Mouse (Mus musculus): Measurements from ENCODE around the gene Srp9. TPM values are rescaled to one million over a fixed set of nuclear protein-coding genes. Genes with fewer than 3 reads are reported as not detected.

The Srp9 gene
- polyA plus RNA-seq, 1 experiment from 2014 or later, result 158 TPM

- peak overlapping the region; percentile 83 for H3K27ac ChIP-seq
- H3K4me3 ChIP-seq (replicated peaks), result no peak overlapping the region
- no peaks in the 10 kb centered on the region for H3K9me3 ChIP-seq
- no peak for ATAC-seq (ENCODE audit: insufficient read depth, low FRiP score, low read depth)
- WGBS, result 61% methylated on average over 5 of the region's 5 CpGs
- no peaks in the 10 kb centered on the region for H3K27me3 ChIP-seq (replicated peaks)
- H3K4me2 ChIP-seq, result peak overlapping the region; percentile 25; the same call in 1 of the 2 replicates
- H3K4me1 ChIP-seq, result peaks cover 56% of the 10 kb centered on the region
- no peak overlapping the region for H3K9ac ChIP-seq
- H3K36me3 ChIP-seq, result no peaks in the 10 kb centered on the region
These were observed 32.1 kb upstream of the Srp9 start for GRCm38 (mm10) chr1:182092413-182092800.

GRCm38 (mm10) chr1:182093407-182093806 lies 31.1 kb upstream of the Srp9 start:
- ATAC-seq (ENCODE audit: insufficient read depth, low FRiP score, low read depth), result no peak
- no peak overlapping the region for H3K9ac ChIP-seq
- H3K4me3 ChIP-seq (replicated peaks), result no peak overlapping the region
- no peaks in the 10 kb centered on the region for H3K36me3 ChIP-seq
- peaks cover 52% of the 10 kb centered on the region for H3K4me1 ChIP-seq
- H3K27me3 ChIP-seq (replicated peaks), result no peaks in the 10 kb centered on the region
- no peak overlapping the region for H3K27ac ChIP-seq
- H3K9me3 ChIP-seq, result no peaks in the 10 kb centered on the region
- H3K4me2 ChIP-seq, result no peak overlapping the region
- 94% methylated on average over 5 of the region's 5 CpGs for WGBS

GRCm38 (mm10) chr1:182094473-182095136 lies 29.9 kb upstream of the Srp9 start:
- peak overlapping the region; percentile 32; the same call in 1 of the 2 replicates for H3K4me2 ChIP-seq
- H3K9me3 ChIP-seq, result no peaks in the 10 kb centered on the region
- no peaks in the 10 kb centered on the region for H3K27me3 ChIP-seq (replicated peaks)
- no peak overlapping the region for H3K9ac ChIP-seq
- no peak overlapping the region for H3K4me3 ChIP-seq (replicated peaks)
- no peaks in the 10 kb centered on the region for H3K36me3 ChIP-seq
- WGBS, result 44% methylated on average over 14 of the region's 15 CpGs
- H3K27ac ChIP-seq, result peak overlapping the region; percentile 4; the same call in 1 of the 2 replicates
- H3K4me1 ChIP-seq, result peaks cover 46% of the 10 kb centered on the region
- ATAC-seq (ENCODE audit: insufficient read depth, low FRiP score, low read depth), result no peak

DNA sequence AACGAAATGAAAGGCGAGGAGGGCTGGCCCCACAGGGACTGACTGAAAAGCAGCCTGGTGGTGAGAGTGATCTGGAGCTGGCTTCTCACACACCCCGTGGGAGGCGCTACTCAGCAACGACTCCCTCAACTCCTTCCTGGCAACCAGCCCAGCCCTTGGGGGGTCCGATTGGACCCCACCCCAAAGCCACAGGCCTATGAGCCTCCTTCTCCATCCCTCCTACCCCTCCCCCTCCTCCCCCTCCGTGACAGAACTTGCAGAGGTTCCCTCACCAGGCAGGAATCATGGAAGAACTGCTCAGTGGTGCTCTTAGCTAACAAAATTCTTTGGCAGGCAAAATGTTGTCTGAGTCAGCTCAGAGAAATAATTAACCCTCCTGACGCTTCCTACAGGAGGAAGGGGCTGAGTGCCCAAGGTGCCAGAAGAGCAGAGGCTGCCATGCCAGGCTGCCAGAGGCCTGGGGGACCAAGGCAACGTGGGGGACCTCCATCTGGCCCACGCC lies 29.2 kb upstream of the Srp9 start:
- Histone ChIP-seq H3K9ac (no peak overlapping the region), H3K36me3 (no peaks in the 10 kb centered on the region), H3K27ac (peak overlapping the region; percentile 35; the same call in 1 of the 2 replicates), H3K4me3 (replicated peaks) (no peak overlapping the region), H3K4me2 (peak overlapping the region; percentile 32; the same call in 1 of the 2 replicates), H3K4me1 (peaks cover 39% of the 10 kb centered on the region; the same call in 1 of the 2 replicates), H3K9me3 (no peaks in the 10 kb centered on the region), H3K27me3 (replicated peaks) (no peaks in the 10 kb centered on the region)
- 23% methylated on average over 10 of the region's 10 CpGs for WGBS
- no peak for ATAC-seq (ENCODE audit: insufficient read depth, low FRiP score, low read depth)

DNA sequence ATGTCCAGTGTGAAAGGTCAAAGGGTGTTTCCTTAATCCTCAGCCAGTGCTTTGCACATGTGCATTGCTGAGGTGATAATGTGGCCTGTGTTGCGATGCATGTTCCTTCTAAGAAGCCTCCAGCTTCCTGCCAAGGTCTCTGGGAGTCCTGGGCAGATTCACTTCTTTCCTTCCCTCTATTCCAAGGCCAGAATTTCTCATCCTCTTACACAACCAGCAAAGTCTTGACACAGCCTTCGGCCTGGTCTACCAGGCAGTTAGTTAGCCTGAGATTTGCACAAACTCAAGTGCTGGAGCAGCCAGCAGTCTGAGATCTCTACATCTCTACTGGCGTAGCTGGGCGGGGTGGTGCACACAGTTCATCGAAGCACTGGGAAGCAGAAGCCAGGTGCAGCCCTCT lies 27.8 kb upstream of the Srp9 start:
- Histone ChIP-seq H3K27ac (no peak overlapping the region), H3K4me1 (peaks cover 28% of the 10 kb centered on the region; the same call in 1 of the 2 replicates), H3K4me3 (replicated peaks) (no peak overlapping the region), H3K27me3 (replicated peaks) (no peaks in the 10 kb centered on the region), H3K9me3 (no peaks in the 10 kb centered on the region), H3K9ac (no peak overlapping the region), H3K36me3 (no peaks in the 10 kb centered on the region), H3K4me2 (no peak overlapping the region)
- ATAC-seq (ENCODE audit: insufficient read depth, low FRiP score, low read depth), result no peak
- 67% methylated on average over 5 of the region's 5 CpGs for WGBS

- H3K4me1 ChIP-seq, result peaks cover 19% of the 10 kb centered on the region; the same call in 1 of the 2 replicates
- no peak for ATAC-seq (ENCODE audit: insufficient read depth, low FRiP score, low read depth)
- no peaks in the 10 kb centered on the region for H3K27me3 ChIP-seq (replicated peaks)
- no peaks in the 10 kb centered on the region for H3K9me3 ChIP-seq
- H3K4me3 ChIP-seq (replicated peaks), result no peak overlapping the region
- H3K36me3 ChIP-seq, result no peaks in the 10 kb centered on the region
- no peak overlapping the region for H3K4me2 ChIP-seq
- no peak overlapping the region for H3K9ac ChIP-seq
- no peak overlapping the region for H3K27ac ChIP-seq
- WGBS, result 21% methylated on average over 5 of the region's 5 CpGs
These were observed 25.5 kb upstream of the Srp9 start for GRCm38 (mm10) chr1:182099062-182099461.

DNA sequence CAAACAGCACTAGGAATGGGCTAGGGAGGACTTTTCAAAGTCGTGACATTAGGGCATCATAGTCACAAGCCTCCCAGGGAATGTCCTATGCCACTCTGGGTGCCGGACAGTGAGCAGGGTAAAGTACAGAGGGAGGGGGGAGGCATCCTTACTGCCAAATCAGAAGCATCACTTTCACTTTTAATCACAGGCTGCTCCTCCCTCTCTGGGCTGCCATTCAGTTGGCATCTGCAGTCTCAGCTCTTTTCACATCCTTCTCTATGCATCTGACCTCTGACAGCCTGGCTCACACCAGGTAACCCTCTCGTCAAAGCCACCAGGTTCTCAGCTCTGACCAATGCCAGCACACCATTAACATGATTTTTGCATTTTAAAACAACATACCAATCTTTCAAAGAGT lies 24.1 kb upstream of the Srp9 start:
- peaks cover 9% of the 10 kb centered on the region; the same call in 1 of the 2 replicates for H3K4me1 ChIP-seq
- no peaks in the 10 kb centered on the region for H3K36me3 ChIP-seq
- no peak for ATAC-seq (ENCODE audit: insufficient read depth, low FRiP score, low read depth)
- H3K9ac ChIP-seq, result no peak overlapping the region
- H3K9me3 ChIP-seq, result no peaks in the 10 kb centered on the region
- 77% methylated on average over 3 of the region's 3 CpGs for WGBS
- no peak overlapping the region for H3K4me2 ChIP-seq
- H3K27ac ChIP-seq, result no peak overlapping the region
- H3K27me3 ChIP-seq (replicated peaks), result no peaks in the 10 kb centered on the region
- H3K4me3 ChIP-seq (replicated peaks), result no peak overlapping the region

DNA sequence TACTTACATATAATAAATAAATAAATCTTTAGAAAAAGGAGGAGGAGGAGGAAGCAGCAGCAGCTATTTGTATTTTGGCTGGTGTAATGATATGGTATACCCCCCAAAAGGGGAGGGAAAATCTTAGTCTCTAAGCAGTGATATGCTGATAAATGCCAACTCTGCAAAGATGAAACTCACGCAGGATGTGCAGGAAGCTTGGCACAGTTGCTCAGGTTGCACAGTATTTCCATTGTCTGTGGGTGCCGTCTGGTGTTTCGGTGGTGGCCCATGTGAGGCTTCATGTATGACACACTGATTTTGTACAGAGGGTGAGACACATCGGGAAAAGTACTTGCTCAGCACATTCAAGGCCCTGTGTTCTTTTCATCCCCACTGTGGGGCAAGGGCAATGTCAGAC lies 23.1 kb upstream of the Srp9 start:
- Histone ChIP-seq H3K4me2 (no peak overlapping the region), H3K4me1 (0 out of 2 replicates have a peak, but pooled peaks cover 7% of the 10 kb centered on the region), H3K9ac (no peak overlapping the region), H3K4me3 (replicated peaks) (no peak overlapping the region), H3K9me3 (no peaks in the 10 kb centered on the region), H3K36me3 (no peaks in the 10 kb centered on the region), H3K27ac (no peak overlapping the region), H3K27me3 (replicated peaks) (no peaks in the 10 kb centered on the region)
- ATAC-seq (ENCODE audit: insufficient read depth, low FRiP score, low read depth), result no peak
- WGBS, result 75% methylated on average over 4 of the region's 4 CpGs

- Histone ChIP-seq H3K4me3 (replicated peaks) (no peak overlapping the region), H3K9me3 (no peaks in the 10 kb centered on the region), H3K4me2 (no peak overlapping the region), H3K36me3 (no peaks in the 10 kb centered on the region), H3K27ac (no peak overlapping the region), H3K4me1 (0 out of 2 replicates have a peak, but pooled peaks cover 7% of the 10 kb centered on the region), H3K9ac (no peak overlapping the region), H3K27me3 (replicated peaks) (no peaks in the 10 kb centered on the region)
- ATAC-seq (ENCODE audit: insufficient read depth, low FRiP score, low read depth), result no peak
These were observed 21.8 kb upstream of the Srp9 start for GRCm38 (mm10) chr1:182102706-182103105.

- 0 out of 2 replicates have a peak, but pooled peaks cover 6% of the 10 kb centered on the region for H3K4me1 ChIP-seq
- no peak for ATAC-seq (ENCODE audit: insufficient read depth, low FRiP score, low read depth)
- no peaks in the 10 kb centered on the region for H3K9me3 ChIP-seq
- no peaks in the 10 kb centered on the region for H3K36me3 ChIP-seq
- no peak overlapping the region for H3K4me2 ChIP-seq
- no peaks in the 10 kb centered on the region for H3K27me3 ChIP-seq (replicated peaks)
- no peak overlapping the region for H3K27ac ChIP-seq
- no peak overlapping the region for H3K9ac ChIP-seq
- 90% methylated on average over 11 of the region's 11 CpGs for WGBS
- H3K4me3 ChIP-seq (replicated peaks), result no peak overlapping the region
These were observed 21.1 kb upstream of the Srp9 start for GRCm38 (mm10) chr1:182103436-182103835.

GRCm38 (mm10) chr1:182105023-182105422 lies 19.5 kb upstream of the Srp9 start:
- no peaks in the 10 kb centered on the region for H3K36me3 ChIP-seq
- no peaks in the 10 kb centered on the region for H3K27me3 ChIP-seq (replicated peaks)
- H3K27ac ChIP-seq, result no peak overlapping the region
- H3K4me1 ChIP-seq, result no peaks in the 10 kb centered on the region
- no peak overlapping the region for H3K9ac ChIP-seq
- 36% methylated on average over 3 of the region's 3 CpGs for WGBS
- no peak overlapping the region for H3K4me2 ChIP-seq
- no peaks in the 10 kb centered on the region for H3K9me3 ChIP-seq
- ATAC-seq (ENCODE audit: insufficient read depth, low FRiP score, low read depth), result no peak
- no peak overlapping the region for H3K4me3 ChIP-seq (replicated peaks)

GRCm38 (mm10) chr1:182107251-182107650 lies 17.3 kb upstream of the Srp9 start:
- no peak for ATAC-seq (ENCODE audit: insufficient read depth, low FRiP score, low read depth)
- Histone ChIP-seq H3K9ac (no peak overlapping the region), H3K27ac (no peak overlapping the region), H3K4me1 (peaks cover 19% of the 10 kb centered on the region), H3K4me3 (replicated peaks) (no peak overlapping the region), H3K36me3 (no peaks in the 10 kb centered on the region), H3K9me3 (no peaks in the 10 kb centered on the region), H3K4me2 (no peak overlapping the region), H3K27me3 (replicated peaks) (no peaks in the 10 kb centered on the region)
- WGBS, result 82% methylated on average over 9 of the region's 9 CpGs
